Mouse (Mus musculus) ES-Bruce4 (cell line): ENCODE measurements around the gene Cnn2. TPM values are rescaled to one million over a fixed set of nuclear protein-coding genes. Genes with fewer than 3 reads are reported as not detected.

Source experiments
- H3K27ac ChIP-seq: 2 replicates; pipeline ENCODE4 v1.5.1; 2012; ENCODE audit warnings: low read length, inconsistent platforms; ENCODE audit not compliant: insufficient read depth
- H3K27me3 ChIP-seq: 2 replicates; pipeline ENCODE4 v1.6.1; 2012; ENCODE audit warnings: mild to moderate bottlenecking, low read length, inconsistent platforms; ENCODE audit not compliant: control insufficient read depth, poor library complexity, insufficient read depth, severe bottlenecking
- H3K36me3 ChIP-seq: 2 replicates; pipeline ENCODE4 v1.6.1; 2012; ENCODE audit warnings: inconsistent platforms, mild to moderate bottlenecking, low read length, moderate library complexity; ENCODE audit not compliant: control insufficient read depth, poor library complexity, insufficient read depth, severe bottlenecking
- H3K4me1 ChIP-seq: one replicate; pipeline ENCODE4 v1.8.1; 2011; ENCODE audit warnings: low read length; ENCODE audit not compliant: control insufficient read depth, insufficient read depth
- H3K4me3 ChIP-seq: 2 replicates; pipeline ENCODE4 v1.5.1; 2011; ENCODE audit warnings: low read depth, mild to moderate bottlenecking, low read length
- H3K9ac ChIP-seq: 2 replicates; pipeline ENCODE4 v1.6.1; 2012; ENCODE audit warnings: low read depth, mild to moderate bottlenecking, inconsistent platforms; ENCODE audit not compliant: poor library complexity, severe bottlenecking
- H3K9me3 ChIP-seq: replicated peaks from 2 replicates; pipeline ENCODE4 v1.6.1; 2012; ENCODE audit warnings: mild to moderate bottlenecking, low read length, inconsistent platforms; ENCODE audit not compliant: control insufficient read depth, poor library complexity, insufficient read depth, severe bottlenecking
- CTCF ChIP-seq: IDR thresholded peaks from one replicate; pipeline ENCODE4 v1.8.1; 2011; ENCODE audit warnings: low read depth, low read length
- EP300 ChIP-seq: IDR thresholded peaks from 2 replicates; pipeline ENCODE4 v1.6.1; 2011; ENCODE audit warnings: low read depth, low read length; ENCODE audit not compliant: insufficient read depth
- POLR2A ChIP-seq: IDR thresholded peaks from one replicate; pipeline ENCODE4 v1.8.1; 2011; ENCODE audit warnings: low read length; ENCODE audit not compliant: insufficient read depth
- polyA plus RNA-seq: library from polyadenylated mRNA; stranded (reverse); fragments of >200 nt; gene quantifications from 2 replicates; pipeline ENCODE4 v1.2.4, GENCODE M21; 2011; ENCODE audit warnings: low read depth; ENCODE audit not compliant: missing spikeins, insufficient read depth, insufficient read length

The Cnn2 gene
- polyA plus RNA-seq, 1 experiment = 156 TPM

DNA sequence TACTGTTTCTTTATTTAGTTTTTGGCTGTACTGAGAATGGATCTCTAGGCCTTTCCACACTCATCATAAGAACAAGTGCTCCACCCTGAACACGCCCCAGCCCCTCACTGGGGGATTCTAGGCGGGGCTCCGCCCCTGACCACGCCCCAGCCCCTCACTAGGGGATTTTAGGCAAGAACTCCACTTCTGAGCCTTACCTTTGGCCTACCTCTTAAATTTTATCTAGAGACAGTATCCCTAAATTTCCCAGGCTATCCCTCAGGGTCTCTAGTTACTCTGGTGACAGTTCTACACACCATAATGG lies 36.6 kb downstream of the Cnn2 start:
- TF ChIP-seq CTCF (no peak), POLR2A (no peak), EP300 (no peak)
- Histone ChIP-seq H3K4me3 (no peak overlapping the region), H3K27me3 (no peaks in the 10 kb centered on the region), H3K9me3 (no peaks in the 10 kb centered on the region), H3K36me3 (no peaks in the 10 kb centered on the region), H3K9ac (no peak overlapping the region), H3K4me1 (peaks cover 9% of the 10 kb centered on the region), H3K27ac (peak overlapping the region; percentile 33)

DNA sequence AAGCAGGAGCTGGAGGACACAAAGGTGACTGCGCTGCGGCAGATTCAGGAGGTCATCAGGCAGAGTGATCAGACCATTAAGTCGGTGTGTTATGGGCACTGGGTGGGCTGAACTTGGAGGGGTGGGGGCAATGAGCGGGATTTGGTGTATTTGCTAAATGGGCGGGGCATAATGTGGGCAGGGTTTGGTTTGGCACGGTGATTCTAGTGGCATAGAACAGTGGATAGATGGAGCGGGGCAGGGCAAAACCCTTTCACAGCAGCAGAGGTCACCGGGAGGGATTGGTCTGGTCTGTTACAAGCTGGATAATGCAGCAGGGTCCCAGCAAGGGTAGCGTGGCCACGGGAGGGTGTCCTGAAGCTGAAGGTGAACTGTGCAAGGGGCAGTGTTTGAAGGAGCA lies 37.1 kb downstream of the Cnn2 start:
- TF ChIP-seq EP300 = no peak
- no peak for TF ChIP-seq POLR2A
- no peak for TF ChIP-seq CTCF
- Histone ChIP-seq H3K4me3 (no peak overlapping the region), H3K4me1 (peaks cover 9% of the 10 kb centered on the region), H3K36me3 (no peaks in the 10 kb centered on the region), H3K27me3 (no peaks in the 10 kb centered on the region), H3K9me3 (no peaks in the 10 kb centered on the region), H3K27ac (no peak overlapping the region), H3K9ac (no peak overlapping the region)

DNA sequence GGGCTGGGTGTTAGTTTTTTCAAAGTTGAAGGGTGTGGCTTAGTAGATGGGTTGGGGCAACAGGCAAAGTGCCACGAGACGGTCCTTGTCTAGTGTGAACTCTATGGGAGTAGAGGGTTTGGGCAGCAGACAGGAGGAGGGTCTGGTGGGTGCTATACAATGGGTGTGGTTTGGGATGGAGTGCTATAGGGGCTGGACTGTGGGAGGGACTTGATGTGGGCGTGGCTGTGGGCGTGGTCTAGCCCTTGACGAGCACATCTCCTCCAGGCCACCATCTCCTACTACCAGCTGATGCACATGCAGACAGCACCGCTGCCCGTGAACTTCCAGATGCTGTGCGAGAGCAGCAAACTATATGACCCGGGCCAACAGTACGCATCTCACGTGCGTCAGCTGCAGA lies 37.5 kb downstream of the Cnn2 start:
- Histone ChIP-seq H3K27me3 (no peaks in the 10 kb centered on the region), H3K4me3 (no peak overlapping the region), H3K27ac (no peak overlapping the region), H3K9me3 (no peaks in the 10 kb centered on the region), H3K36me3 (no peaks in the 10 kb centered on the region), H3K9ac (no peak overlapping the region), H3K4me1 (peaks cover 9% of the 10 kb centered on the region)
- TF ChIP-seq EP300 = no peak
- no peak for TF ChIP-seq CTCF
- TF ChIP-seq POLR2A = no peak

DNA sequence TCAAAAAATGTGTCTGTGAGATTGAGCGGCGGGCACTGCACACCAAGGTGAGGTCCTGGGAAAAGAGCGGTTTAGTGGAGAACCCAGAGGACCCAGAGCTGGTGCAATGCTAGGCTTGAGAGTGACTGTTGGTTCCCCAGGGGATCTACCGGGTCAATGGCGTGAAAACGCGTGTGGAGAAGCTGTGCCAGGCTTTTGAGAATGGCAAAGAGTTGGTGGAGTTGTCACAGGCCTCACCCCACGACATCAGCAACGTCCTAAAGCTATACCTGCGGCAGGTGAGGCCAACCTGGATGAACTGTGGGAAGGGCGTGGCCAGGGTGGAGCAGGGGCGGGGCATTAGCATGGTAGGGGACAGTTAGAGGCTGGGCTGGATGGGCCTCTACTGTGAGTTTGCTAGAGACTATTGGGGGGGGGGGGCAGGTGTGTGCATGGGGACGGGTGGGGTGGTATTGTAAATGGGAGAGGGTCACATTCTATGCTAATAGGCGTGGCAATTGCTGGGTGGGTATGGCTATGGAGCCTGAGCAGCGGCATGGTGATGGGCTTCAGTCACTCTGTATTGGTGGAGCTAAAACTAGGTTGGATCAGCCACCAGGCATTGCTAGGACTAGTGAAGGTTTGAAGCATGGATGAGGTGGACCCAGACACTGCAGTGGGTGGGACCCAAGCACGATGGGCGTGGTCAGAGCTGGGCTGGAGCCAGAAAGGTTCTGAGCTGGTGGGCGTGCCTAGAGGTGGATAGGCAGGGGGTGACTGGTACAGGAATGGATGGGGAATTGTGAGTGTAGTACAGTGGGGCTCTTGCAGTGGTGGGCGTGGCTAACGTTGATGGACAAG lies 39.5 kb downstream of the Cnn2 start:
- H3K36me3 ChIP-seq = no peaks in the 10 kb centered on the region
- TF ChIP-seq CTCF (no peak), EP300 (no peak), POLR2A (no peak)

DNA sequence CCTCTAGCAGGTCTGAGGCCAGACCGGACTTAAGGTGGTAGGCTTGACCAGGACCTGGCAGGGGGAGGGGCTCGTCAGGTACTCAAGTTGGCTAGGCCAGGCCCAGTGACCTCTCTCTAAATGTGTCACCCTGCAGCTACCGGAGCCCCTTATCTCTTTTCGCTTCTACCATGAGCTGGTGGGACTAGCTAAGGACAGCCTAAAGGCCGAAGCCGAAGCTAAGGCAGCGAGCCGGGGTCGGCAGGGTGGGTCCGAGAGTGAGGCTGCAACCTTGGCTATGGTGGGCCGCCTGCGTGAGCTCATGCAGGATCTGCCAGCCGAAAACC lies 40.1 kb downstream of the Cnn2 start:
- no peaks in the 10 kb centered on the region for H3K36me3 ChIP-seq
- no peaks in the 10 kb centered on the region for H3K27me3 ChIP-seq
- TF ChIP-seq CTCF = no peak
- no peak for TF ChIP-seq POLR2A
- TF ChIP-seq EP300 = no peak
- H3K4me1 ChIP-seq = peaks cover 12% of the 10 kb centered on the region
- H3K9ac ChIP-seq = peak overlapping the region; percentile 3; the same call in 1 of the 2 replicates
- peak overlapping the region; percentile 21; the same call in 1 of the 2 replicates for H3K27ac ChIP-seq
- no peaks in the 10 kb centered on the region for H3K9me3 ChIP-seq
- peak overlapping the region; percentile 3; the same call in 1 of the 2 replicates for H3K4me3 ChIP-seq

More for the DNA sequence above, 39.5 kb downstream of the Cnn2 start:
- Histone ChIP-seq H3K9me3 (no peaks in the 10 kb centered on the region), H3K4me3 (no peak overlapping the region), H3K27ac (peak overlapping the region; percentile 21; the same call in 1 of the 2 replicates), H3K4me1 (peaks cover 10% of the 10 kb centered on the region), H3K9ac (no peak overlapping the region), H3K27me3 (no peaks in the 10 kb centered on the region)

DNA sequence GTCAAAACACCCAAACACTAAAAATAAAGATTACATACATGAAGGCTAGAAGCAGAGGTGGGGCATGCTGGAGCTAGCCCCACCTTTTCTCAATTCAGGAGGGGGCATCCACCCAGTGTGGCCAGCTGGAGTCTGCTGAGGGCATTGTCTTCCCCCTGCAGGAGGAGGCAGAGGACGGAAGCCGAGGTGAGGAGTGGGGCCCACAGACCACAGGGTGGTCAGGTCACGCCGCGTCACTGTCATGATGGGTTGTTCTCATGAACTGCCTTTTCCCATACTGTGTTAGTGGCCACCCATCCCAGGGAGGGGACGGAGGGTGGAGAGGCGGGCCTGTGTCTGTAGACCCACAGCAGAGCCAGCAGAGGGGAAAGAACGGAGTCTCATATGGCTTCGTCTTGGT lies 41.8 kb downstream of the Cnn2 start:
- Histone ChIP-seq H3K27me3 (no peaks in the 10 kb centered on the region), H3K36me3 (no peaks in the 10 kb centered on the region), H3K9me3 (no peaks in the 10 kb centered on the region), H3K27ac (no peak overlapping the region), H3K9ac (no peak overlapping the region), H3K4me3 (no peak overlapping the region), H3K4me1 (peaks cover 16% of the 10 kb centered on the region)
- TF ChIP-seq CTCF (no peak), EP300 (no peak), POLR2A (no peak)
